Mouse (Mus musculus) forebrain, embryonic 16.5 days (tissue): ENCODE measurements around the gene Syt8. TPM values are rescaled to one million over a fixed set of nuclear protein-coding genes. Genes with fewer than 3 reads are reported as not detected.
"Not testable (repeated sequence)": the region's sequence is repeated elsewhere in the genome, so short reads cannot be mapped to it uniquely, and the experiment has no call there.

ENCODE experiments used
- ATAC-seq: fragments of 200-750 bp; cut with Nextera tagmentation; 2 replicates; pipeline ENCODE4 v1.8.0; 2017; ENCODE audit warnings: mild to moderate bottlenecking, moderate library complexity
- H3K27ac ChIP-seq: fragments of 300-500 bp; sonication (generic); 2 replicates; pipeline ENCODE4 v1.5.1; 2014; ENCODE audit warnings: low read length, control low read depth
- H3K27me3 ChIP-seq: fragments of 300-500 bp; sonication (generic); replicated peaks from 2 replicates; pipeline ENCODE4 v1.6.1; 2014; ENCODE audit warnings: low read length; ENCODE audit not compliant: control insufficient read depth, insufficient read depth
- H3K36me3 ChIP-seq: fragments of 300-500 bp; sonication (generic); 2 replicates; pipeline ENCODE4 v1.6.1; 2014; ENCODE audit not compliant: control insufficient read depth, insufficient read depth
- H3K4me1 ChIP-seq: fragments of 300-500 bp; sonication (generic); replicated peaks from 2 replicates; pipeline ENCODE4 v1.6.1; 2014; ENCODE audit warnings: low read length; ENCODE audit not compliant: control insufficient read depth, insufficient read depth
- H3K4me2 ChIP-seq: fragments of 300-500 bp; sonication (generic); 2 replicates; pipeline ENCODE4 v1.6.1; 2014; ENCODE audit warnings: mild to moderate bottlenecking, low read length, control low read depth
- H3K4me3 ChIP-seq: fragments of 300-500 bp; sonication (generic); replicated peaks from 2 replicates; pipeline ENCODE4 v1.5.1; 2014; ENCODE audit warnings: mild to moderate bottlenecking, low read length, control low read depth
- H3K9ac ChIP-seq: fragments of 300-500 bp; sonication (generic); replicated peaks from 2 replicates; pipeline ENCODE4 v1.6.1; 2014; ENCODE audit warnings: low read depth, low read length, control low read depth
- H3K9me3 ChIP-seq: fragments of 300-500 bp; sonication (generic); 2 replicates; pipeline ENCODE4 v1.6.1; 2016; ENCODE audit warnings: low read length; ENCODE audit not compliant: control insufficient read depth
- WGBS: fragments of 180-500 bp; shearing (Covaris S2); extraction: QIAGEN DNeasy Blood & Tissue Kit; methylation state at CpG from one replicate; pipeline ENCODE4 v1.1.7; 2014; 5-methylcytosine and 5-hydroxymethylcytosine counted together
- polyA plus RNA-seq: library from polyadenylated mRNA; unstranded; fragments of >200 nt; fragmentation: Nextera tagmentation; extraction: Ambion mirVana; gene quantifications from 2 replicates; pipeline ENCODE4 v1.2.1, GENCODE M21; 2015

Gene Syt8
- polyA plus RNA-seq, 1 experiment from 2014 or later: not detected

DNA sequence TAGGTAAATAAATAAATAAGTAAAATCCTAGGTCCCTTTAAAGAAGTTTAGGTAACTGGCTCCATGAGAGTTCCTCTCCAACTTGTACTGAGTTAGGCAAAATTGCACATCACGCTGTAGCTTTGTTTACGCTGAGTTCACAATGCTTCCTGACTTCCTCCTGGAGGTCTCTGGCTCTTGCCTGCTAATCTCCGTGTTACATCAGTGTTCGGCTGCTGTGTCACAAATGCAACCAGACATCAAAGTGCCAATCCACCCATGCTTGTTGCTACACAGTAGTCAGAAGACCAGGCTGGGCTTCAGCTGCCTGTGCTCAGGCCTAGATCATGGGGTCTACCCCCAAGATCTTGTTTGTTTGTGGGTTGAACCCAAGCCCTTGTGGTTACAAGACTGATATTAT, 31.1 kb upstream of the Syt8 start:
- H3K27me3 ChIP-seq: no peaks in the 10 kb centered on the region
- WGBS: 83% methylated on average over 4 of the region's 4 CpGs
- H3K9me3 ChIP-seq: no peaks in the 10 kb centered on the region
- H3K4me2 ChIP-seq: no peak overlapping the region
- no peaks in the 10 kb centered on the region for H3K36me3 ChIP-seq
- ATAC-seq: no peak
- no peak overlapping the region for H3K27ac ChIP-seq
- H3K9ac ChIP-seq: no peak overlapping the region
- no peaks in the 10 kb centered on the region for H3K4me1 ChIP-seq
- no peak overlapping the region for H3K4me3 ChIP-seq

DNA sequence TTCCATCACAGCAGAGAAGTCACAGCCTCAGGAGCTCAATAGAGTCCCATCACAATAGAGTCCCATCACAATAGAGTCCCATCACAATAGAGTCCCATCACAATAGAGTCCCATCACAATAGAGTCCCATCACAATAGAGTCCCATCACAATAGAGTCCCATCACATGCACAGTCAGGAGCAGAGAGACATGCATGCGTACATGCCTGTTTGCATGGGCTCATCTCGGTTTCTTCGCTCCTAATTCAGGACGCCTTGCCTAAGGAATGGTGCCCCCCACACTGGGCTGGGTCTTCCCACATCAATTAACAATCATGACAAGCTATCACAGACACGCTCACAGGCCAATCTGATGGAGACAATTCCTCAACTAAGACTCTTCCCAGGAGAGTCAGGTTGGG, 29.5 kb upstream of the Syt8 start:
- H3K36me3 ChIP-seq, H3K27ac ChIP-seq, H3K4me3 ChIP-seq, H3K27me3 ChIP-seq, H3K9ac ChIP-seq, H3K9me3 ChIP-seq, H3K4me2 ChIP-seq, ATAC-seq, H3K4me1 ChIP-seq: not testable (repeated sequence)
- 87% methylated on average over 5 of the region's 5 CpGs for WGBS

DNA sequence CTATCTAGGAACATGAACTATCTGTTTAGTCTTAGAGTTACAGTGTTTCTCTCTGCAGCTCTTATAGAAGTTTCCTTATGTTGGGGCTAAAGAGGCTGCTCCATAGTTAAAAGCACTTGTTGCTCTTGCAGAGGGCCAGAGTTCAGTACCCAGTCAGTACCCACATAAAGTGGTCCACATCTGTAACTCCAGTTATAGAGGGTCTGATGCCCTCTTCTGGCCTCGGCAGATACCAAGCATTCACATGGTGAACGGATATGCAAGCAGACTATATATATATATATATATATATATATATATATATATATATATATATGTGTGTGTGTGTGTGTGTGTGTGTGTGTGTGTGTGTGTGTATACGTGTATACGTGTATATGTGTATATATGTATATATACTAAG, 26.7 kb upstream of the Syt8 start:
- H3K4me1 ChIP-seq: no peaks in the 10 kb centered on the region
- no peaks in the 10 kb centered on the region for H3K36me3 ChIP-seq
- no peak overlapping the region for H3K27ac ChIP-seq
- H3K9me3 ChIP-seq: no peaks in the 10 kb centered on the region
- H3K9ac ChIP-seq: no peak overlapping the region
- 71% methylated on average over 4 of the region's 4 CpGs for WGBS
- no peak for ATAC-seq
- H3K4me3 ChIP-seq: no peak overlapping the region
- H3K27me3 ChIP-seq: no peaks in the 10 kb centered on the region
- H3K4me2 ChIP-seq: no peak overlapping the region

DNA sequence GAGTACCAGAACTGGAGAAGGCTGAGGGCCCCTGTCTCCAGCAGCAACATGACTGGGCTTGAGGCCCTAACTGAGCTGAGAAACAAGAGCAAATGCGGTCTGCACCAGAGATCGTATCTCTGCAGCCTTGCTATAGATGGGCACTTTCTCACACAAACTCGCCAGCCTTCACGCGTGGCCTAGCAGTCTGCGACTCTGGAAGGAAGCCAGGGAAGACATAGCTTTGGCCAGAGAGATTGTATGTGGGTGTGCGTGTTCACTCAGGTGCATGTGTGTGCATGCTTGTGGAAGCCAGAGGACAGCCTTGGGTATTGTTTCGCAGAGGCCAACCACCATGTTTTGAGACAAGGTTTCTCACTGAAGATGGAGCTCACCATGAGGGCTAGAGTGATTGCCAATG, 26.0 kb upstream of the Syt8 start:
- H3K4me2 ChIP-seq: no peak overlapping the region
- H3K27ac ChIP-seq: no peak overlapping the region

DNA sequence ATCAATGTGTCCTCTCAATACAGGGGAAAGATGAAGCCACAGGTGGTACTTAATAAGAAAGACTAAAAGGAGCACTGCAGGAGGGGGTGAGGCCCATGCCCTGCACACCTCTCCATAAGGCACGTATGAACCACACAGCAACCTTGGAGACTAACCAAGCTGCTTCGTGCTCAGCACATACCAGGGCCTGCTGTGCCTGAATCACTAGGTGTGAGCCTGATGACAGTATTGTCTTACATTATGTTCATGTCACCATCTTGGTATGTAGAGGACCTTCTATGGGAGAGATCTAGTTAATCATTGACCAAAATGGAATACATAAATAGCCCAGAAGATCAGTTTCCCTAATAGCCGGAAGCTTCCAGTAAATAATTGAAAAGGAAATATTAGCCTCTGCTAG, 25.0 kb upstream of the Syt8 start:
- ATAC-seq: no peak
- Histone ChIP-seq H3K9ac (no peak overlapping the region), H3K4me2 (no peak overlapping the region), H3K36me3 (no peaks in the 10 kb centered on the region), H3K9me3 (no peaks in the 10 kb centered on the region), H3K4me3 (no peak overlapping the region), H3K27me3 (no peaks in the 10 kb centered on the region; the same call in 1 of the 2 replicates), H3K27ac (no peak overlapping the region), H3K4me1 (no peaks in the 10 kb centered on the region)
- WGBS: 87% methylated on average over 3 of the region's 3 CpGs

More for the DNA sequence above, 26.0 kb upstream of the Syt8 start:
- no peaks in the 10 kb centered on the region for H3K9me3 ChIP-seq
- no peaks in the 10 kb centered on the region for H3K36me3 ChIP-seq
- no peak overlapping the region for H3K9ac ChIP-seq
- ATAC-seq: no peak
- no peaks in the 10 kb centered on the region for H3K4me1 ChIP-seq
- no peaks in the 10 kb centered on the region for H3K27me3 ChIP-seq
- 94% methylated on average over 8 of the region's 8 CpGs for WGBS
- H3K4me3 ChIP-seq: no peak overlapping the region

DNA sequence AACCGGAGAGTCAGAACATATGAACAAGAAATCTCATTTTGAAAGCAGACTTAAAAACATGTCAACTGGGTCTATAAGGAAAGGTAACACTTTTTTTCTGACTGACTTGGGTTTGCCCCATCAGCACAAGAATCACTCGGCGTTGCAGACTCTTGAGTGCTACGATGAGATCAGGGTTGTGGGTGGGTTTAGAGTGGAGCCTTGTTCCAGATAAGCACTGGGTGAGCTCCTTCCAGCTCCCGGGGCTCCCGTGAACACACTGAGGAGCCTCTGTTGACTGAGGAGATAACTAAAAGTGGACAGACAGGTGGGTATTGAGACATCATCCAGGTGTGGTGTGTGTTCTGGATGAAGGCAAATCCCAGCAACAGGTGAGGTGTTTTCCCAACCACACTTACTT, 21.4 kb upstream of the Syt8 start:
- Histone ChIP-seq H3K4me1 (no peaks in the 10 kb centered on the region), H3K9ac (no peak overlapping the region), H3K36me3 (no peaks in the 10 kb centered on the region), H3K4me2 (no peak overlapping the region), H3K27ac (no peak overlapping the region), H3K27me3 (no peaks in the 10 kb centered on the region; the same call in 1 of the 2 replicates), H3K9me3 (no peaks in the 10 kb centered on the region), H3K4me3 (no peak overlapping the region)
- 94% methylated on average over 6 of the region's 6 CpGs for WGBS
- no peak for ATAC-seq

DNA sequence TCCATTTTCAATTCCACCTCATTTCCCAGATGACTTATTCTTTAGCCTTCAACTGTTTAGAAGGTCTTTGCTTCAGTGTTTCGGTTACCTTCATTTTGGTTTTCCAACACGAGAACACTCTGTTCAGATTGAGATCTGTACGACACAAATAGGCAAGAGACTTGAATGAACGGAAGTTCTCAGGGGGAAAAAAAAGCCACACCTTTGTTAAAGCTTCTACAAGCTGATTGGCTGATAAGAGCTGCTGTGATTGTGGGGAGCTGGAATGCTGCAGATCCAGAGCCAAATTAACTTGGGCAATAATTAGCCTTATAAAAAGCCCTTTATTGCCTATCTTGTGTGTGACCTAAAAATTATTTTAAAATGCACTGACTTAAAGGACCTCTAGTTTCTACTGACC, 19.3 kb upstream of the Syt8 start:
- no peaks in the 10 kb centered on the region for H3K9me3 ChIP-seq
- H3K4me2 ChIP-seq: no peak overlapping the region
- H3K9ac ChIP-seq: no peak overlapping the region
- H3K36me3 ChIP-seq: no peaks in the 10 kb centered on the region
- H3K27me3 ChIP-seq: no peaks in the 10 kb centered on the region; the same call in 1 of the 2 replicates
- no peak overlapping the region for H3K4me3 ChIP-seq
- no peak overlapping the region for H3K27ac ChIP-seq
- no peak for ATAC-seq
- no peaks in the 10 kb centered on the region for H3K4me1 ChIP-seq
- WGBS: 35% methylated on average over 4 of the region's 4 CpGs

DNA sequence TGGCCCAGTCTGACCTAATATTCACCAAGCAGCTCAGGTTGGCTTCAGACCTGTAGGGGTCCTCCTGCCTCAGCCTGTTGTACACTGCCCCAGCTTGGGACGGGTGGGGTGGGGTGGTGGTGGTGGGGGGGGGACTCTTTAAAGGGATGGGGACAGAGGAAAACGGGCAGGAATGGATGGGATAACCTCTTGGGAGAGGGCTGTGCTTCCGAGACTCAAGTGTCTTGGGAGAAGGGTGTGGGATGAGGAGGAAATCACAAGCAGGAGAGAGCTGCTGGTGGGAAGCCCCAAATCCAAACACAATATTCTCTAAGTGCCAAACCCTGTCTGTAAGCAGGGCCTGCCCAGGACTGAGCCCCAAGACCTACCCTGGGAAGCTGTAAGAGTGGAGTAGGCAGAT, 18.4 kb upstream of the Syt8 start:
- no peak for ATAC-seq
- H3K4me3 ChIP-seq: no peak overlapping the region
- H3K27ac ChIP-seq: no peak overlapping the region
- no peaks in the 10 kb centered on the region for H3K4me1 ChIP-seq
- no peaks in the 10 kb centered on the region; the same call in 1 of the 2 replicates for H3K27me3 ChIP-seq
- no peaks in the 10 kb centered on the region for H3K36me3 ChIP-seq
- H3K9ac ChIP-seq: no peak overlapping the region
- H3K4me2 ChIP-seq: no peak overlapping the region
- 78% methylated on average over 3 of the region's 3 CpGs for WGBS
- no peaks in the 10 kb centered on the region for H3K9me3 ChIP-seq

DNA sequence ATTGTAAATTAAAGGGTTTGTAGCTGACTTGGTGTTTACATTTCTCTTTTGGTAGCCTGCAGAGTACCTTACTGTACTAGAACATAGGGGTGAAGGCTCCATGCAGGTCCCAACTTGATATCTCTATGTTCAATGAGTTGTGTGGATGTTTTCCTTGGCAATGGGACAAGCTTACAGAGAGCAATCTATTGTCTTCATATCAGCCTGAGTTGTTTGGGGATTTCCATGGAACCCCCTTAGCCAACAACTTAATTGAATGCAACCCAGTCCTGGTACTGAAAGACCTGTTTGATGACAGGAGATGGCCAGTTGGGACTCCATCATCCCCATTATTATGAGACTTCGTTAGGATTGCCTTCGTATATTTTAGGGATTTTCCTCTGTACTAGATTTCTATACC, 16.6 kb upstream of the Syt8 start:
- 87% methylated on average over 2 of the region's 2 CpGs for WGBS
- H3K4me2 ChIP-seq: no peak overlapping the region
- no peak overlapping the region for H3K4me3 ChIP-seq
- no peak overlapping the region for H3K9ac ChIP-seq
- ATAC-seq: no peak
- H3K27ac ChIP-seq: no peak overlapping the region
- no peaks in the 10 kb centered on the region; the same call in 1 of the 2 replicates for H3K27me3 ChIP-seq
- no peaks in the 10 kb centered on the region for H3K36me3 ChIP-seq
- no peaks in the 10 kb centered on the region for H3K9me3 ChIP-seq
- no peaks in the 10 kb centered on the region for H3K4me1 ChIP-seq

DNA sequence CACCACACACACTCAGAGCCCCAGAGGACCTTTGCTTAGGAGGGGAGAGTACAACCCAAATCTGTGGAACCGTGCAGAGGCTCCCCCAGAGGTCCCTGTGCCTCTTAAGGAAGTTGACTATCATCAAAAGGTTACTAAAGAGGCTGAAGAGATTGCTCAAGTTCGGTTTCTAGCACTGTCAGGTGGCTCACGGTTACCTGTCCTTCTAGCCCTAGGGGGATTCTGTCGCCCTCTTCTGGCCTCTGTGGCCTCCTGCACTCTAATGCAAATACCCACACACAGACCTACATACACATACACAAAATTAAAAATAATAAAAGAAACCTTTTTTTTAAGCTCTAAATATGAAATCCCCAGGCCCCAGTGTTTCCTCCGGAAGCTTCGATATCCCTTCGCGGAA, 16.0 kb upstream of the Syt8 start:
- Histone ChIP-seq H3K36me3 (no peaks in the 10 kb centered on the region), H3K9me3 (no peaks in the 10 kb centered on the region), H3K4me2 (no peak overlapping the region), H3K4me3 (no peak overlapping the region), H3K9ac (no peak overlapping the region), H3K27ac (no peak overlapping the region), H3K4me1 (no peaks in the 10 kb centered on the region), H3K27me3 (no peaks in the 10 kb centered on the region; the same call in 1 of the 2 replicates)
- no peak for ATAC-seq
- 88% methylated on average over 8 of the region's 8 CpGs for WGBS
